Mouse (Mus musculus) ES-E14 (cell line): ENCODE measurements at regions not wholly inside any gene's neighbourhood (a gene's known extent, or its start where the extent isn't known, plus 50 kb on each side); places are given as distances from the start of the nearest gene placed in this dataset.

Source experiments
- MAFK ChIP-seq: IDR thresholded peaks from 2 replicates; pipeline ENCODE4 v1.6.1; 2014; ENCODE audit warnings: mild to moderate bottlenecking, low read depth, low read length, inconsistent platforms; ENCODE audit not compliant: insufficient read depth
- ZC3H11A ChIP-seq: IDR thresholded peaks from 2 replicates; pipeline ENCODE4 v1.6.1; 2012; ENCODE audit warnings: low read depth, mild to moderate bottlenecking, inconsistent platforms, low read length, borderline replicate concordance

DNA sequence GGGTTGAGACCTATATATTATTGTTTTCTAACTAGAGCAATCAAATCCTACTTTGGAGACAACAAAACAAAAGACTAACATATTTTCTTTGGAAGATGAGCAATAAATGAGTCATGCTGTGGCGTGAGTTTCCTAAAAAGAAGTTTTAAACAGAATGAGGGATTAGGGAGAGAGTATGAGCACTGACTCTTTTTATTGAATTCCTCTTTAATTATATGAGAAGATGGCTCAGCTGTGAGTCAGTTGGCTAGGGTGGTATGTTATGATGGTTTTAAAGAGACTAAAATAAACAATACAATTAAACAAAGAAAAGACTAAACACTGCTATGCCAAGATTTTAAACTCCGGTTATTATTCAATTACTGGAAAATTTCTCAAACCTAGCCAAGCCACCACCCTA, 1357.6 kb downstream of the Zfp704 start:
- TF ChIP-seq MAFK, result no peak
- no peak for TF ChIP-seq ZC3H11A
